Mouse (Mus musculus) small intestine, adult 2 months (tissue): Measurements from ENCODE around the gene Spata33.

Source experiments
- CTCF ChIP-seq: fragments of 200-500 bp; IDR thresholded peaks from 2 replicates; pipeline ENCODE4 v1.5.1; 2012; ENCODE audit warnings: low read depth, mild to moderate bottlenecking, control low read depth, inconsistent platforms, low read length, moderate library complexity, mixed read lengths; ENCODE audit not compliant: insufficient replicate concordance, insufficient read length; ENCODE audit errors: extremely low read depth
- POLR2A ChIP-seq: fragments of 200-500 bp; IDR thresholded peaks from 2 replicates; pipeline ENCODE4 v1.6.1; 2012; ENCODE audit warnings: low read depth, mild to moderate bottlenecking, control low read depth, inconsistent platforms, low read length, moderate library complexity

GRCm38 (mm10) chr8:123250940-123251339 is 38.3 kb downstream of the Spata33 start:
- TF ChIP-seq POLR2A (no peak), CTCF (no peak)
